Mouse (Mus musculus) stomach, postnatal 0 days (tissue): ENCODE measurements at regions not wholly inside any gene's neighbourhood (a gene's known extent, or its start where the extent isn't known, plus 50 kb on each side); places are given as distances from the start of the nearest gene placed in this dataset.

Experiments
- ATAC-seq: fragments of 200-750 bp; cut with Nextera tagmentation; 2 replicates; pipeline ENCODE4 v1.8.0; 2017; ENCODE audit not compliant: low FRiP score, low TSS enrichment
- DNase-seq: peaks from one replicate; pipeline ENCODE4 v3.0.0-alpha.2; 2016; ENCODE audit warnings: low spot score
- H3K27ac ChIP-seq: fragments of 300-500 bp; sonication (generic); replicated peaks from 2 replicates; pipeline ENCODE4 v1.5.1; 2014; ENCODE audit warnings: mild to moderate bottlenecking, control low read depth
- H3K27me3 ChIP-seq: fragments of 300-500 bp; sonication (generic); 2 replicates; pipeline ENCODE4 v1.6.1; 2014; ENCODE audit warnings: low read length; ENCODE audit not compliant: control insufficient read depth, insufficient read depth
- H3K36me3 ChIP-seq: fragments of 300-500 bp; sonication (generic); 2 replicates; pipeline ENCODE4 v1.6.1; 2014; ENCODE audit warnings: low read length, mixed read lengths; ENCODE audit not compliant: control insufficient read depth, insufficient read depth
- H3K4me1 ChIP-seq: fragments of 300-500 bp; sonication (generic); replicated peaks from 2 replicates; pipeline ENCODE4 v1.6.1; 2014; ENCODE audit warnings: antibody characterized with exemption; ENCODE audit not compliant: control insufficient read depth, insufficient read depth
- H3K4me2 ChIP-seq: fragments of 300-500 bp; sonication (generic); replicated peaks from 2 replicates; pipeline ENCODE4 v1.6.1; 2014; ENCODE audit warnings: low read depth, mild to moderate bottlenecking, control low read depth, moderate library complexity
- H3K4me3 ChIP-seq: fragments of 300-500 bp; sonication (generic); 2 replicates; pipeline ENCODE4 v1.5.1; 2014; ENCODE audit warnings: low read depth, low read length, control low read depth
- H3K9ac ChIP-seq: fragments of 300-500 bp; sonication (generic); 2 replicates; pipeline ENCODE4 v1.6.1; 2014; ENCODE audit warnings: mild to moderate bottlenecking, low read length, control low read depth, mixed read lengths
- H3K9me3 ChIP-seq: fragments of 300-500 bp; sonication (generic); 2 replicates; pipeline ENCODE4 v1.6.1; 2016; ENCODE audit warnings: low read length; ENCODE audit not compliant: control insufficient read depth
- CTCF ChIP-seq: IDR thresholded peaks from 2 replicates; pipeline ENCODE4 v1.5.1; 2016; ENCODE audit warnings: antibody characterized with exemption, low read depth, mild to moderate bottlenecking, moderate library complexity
- EP300 ChIP-seq: optimal IDR thresholded peaks from 2 replicates; pipeline ENCODE3; 2016; ENCODE audit warnings: antibody characterized with exemption
- WGBS: fragments of 180-500 bp; shearing (Covaris S2); extraction: QIAGEN DNeasy Blood & Tissue Kit; methylation state at CpG from one replicate; pipeline ENCODE4 v1.1.7; 2014; 5-methylcytosine and 5-hydroxymethylcytosine counted together

DNA sequence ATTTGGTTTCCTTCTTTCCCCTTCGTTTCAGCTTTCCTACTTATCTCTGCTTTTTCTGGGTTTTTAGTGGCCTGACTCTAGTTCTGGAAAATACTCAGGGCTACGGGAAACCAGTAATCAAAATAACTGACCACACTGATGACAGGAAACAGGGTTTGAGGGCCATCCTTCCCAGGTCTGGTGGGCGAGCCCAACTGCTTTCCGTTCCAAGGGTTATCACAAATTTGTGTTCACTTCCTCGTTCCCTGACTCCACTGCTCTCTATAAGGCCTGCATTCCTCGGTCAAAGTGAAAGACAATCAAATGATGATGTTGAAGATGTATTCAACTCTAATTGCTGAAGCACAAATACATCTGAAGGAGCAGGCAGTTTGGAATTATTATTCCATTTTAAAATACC is 305.1 kb upstream of the Trib2 start:
- Histone ChIP-seq H3K4me3 (no peak overlapping the region), H3K27ac (no peak overlapping the region), H3K4me2 (no peak overlapping the region), H3K9ac (no peak overlapping the region), H3K9me3 (no peaks in the 10 kb centered on the region), H3K36me3 (no peaks in the 10 kb centered on the region), H3K4me1 (no peaks in the 10 kb centered on the region), H3K27me3 (no peaks in the 10 kb centered on the region)
- ATAC-seq, result no peak
- DNase-seq, result no peak
- TF ChIP-seq EP300 (no peak), CTCF (no peak)
- 65% methylated on average over 6 of the region's 6 CpGs for WGBS

DNA sequence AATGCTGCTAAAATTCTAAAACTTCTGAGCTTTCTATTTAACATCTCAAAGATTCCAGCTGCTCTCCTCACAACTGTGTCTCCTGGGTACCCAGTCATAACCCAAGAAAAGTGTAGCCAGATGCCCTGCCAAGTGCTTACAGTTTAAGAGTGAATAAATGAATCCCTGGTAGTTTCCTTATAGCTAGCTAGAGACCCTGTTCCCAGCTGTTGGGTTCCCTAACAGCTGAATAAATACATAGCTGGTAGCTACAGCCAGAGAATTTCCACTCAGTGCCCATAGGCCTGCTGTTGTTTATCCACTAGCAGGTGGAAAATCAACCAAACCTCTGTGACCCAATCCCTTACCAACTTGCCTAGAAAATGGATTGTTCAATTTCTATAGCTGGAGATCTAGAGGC is 302.0 kb upstream of the Trib2 start:
- H3K27me3 ChIP-seq, result no peaks in the 10 kb centered on the region
- TF ChIP-seq CTCF (no peak), EP300 (no peak)
- no peak overlapping the region for H3K4me2 ChIP-seq
- H3K9ac ChIP-seq, result no peak overlapping the region
- ATAC-seq (no peak), DNase-seq (no peak)
- H3K9me3 ChIP-seq, result no peaks in the 10 kb centered on the region
- H3K4me3 ChIP-seq, result no peak overlapping the region
- no peaks in the 10 kb centered on the region for H3K4me1 ChIP-seq
- no peak overlapping the region for H3K27ac ChIP-seq
- H3K36me3 ChIP-seq, result no peaks in the 10 kb centered on the region

DNA sequence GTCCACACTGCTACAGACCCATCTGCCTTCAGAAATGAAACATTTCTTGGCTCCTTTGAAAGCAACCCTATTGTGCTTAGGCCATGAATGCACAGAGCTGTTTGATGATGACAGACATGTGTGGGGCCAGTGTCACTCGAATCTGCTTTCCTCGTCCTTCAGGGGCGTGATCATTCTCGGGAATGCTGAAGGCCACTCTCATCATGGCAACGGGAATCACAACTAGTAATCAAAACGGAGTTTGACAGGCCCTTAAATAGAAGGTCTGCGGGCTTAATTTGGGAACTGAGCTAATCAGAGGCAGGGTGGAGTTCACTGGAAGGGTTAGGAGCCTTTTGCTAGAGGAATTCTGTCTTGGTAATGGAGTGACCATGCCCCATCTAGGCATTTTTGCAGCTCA is 290.2 kb upstream of the Trib2 start:
- no peak overlapping the region for H3K9ac ChIP-seq
- H3K27me3 ChIP-seq, result no peaks in the 10 kb centered on the region
- DNase-seq (no peak), ATAC-seq (no peak)
- no peaks in the 10 kb centered on the region for H3K36me3 ChIP-seq
- no peak for TF ChIP-seq EP300
- TF ChIP-seq CTCF, result no peak
- no peak overlapping the region for H3K27ac ChIP-seq
- H3K9me3 ChIP-seq, result no peaks in the 10 kb centered on the region
- no peak overlapping the region for H3K4me2 ChIP-seq
- WGBS, result 68% methylated on average over 7 of the region's 7 CpGs
- no peaks in the 10 kb centered on the region for H3K4me1 ChIP-seq
- no peak overlapping the region for H3K4me3 ChIP-seq

GRCm38 (mm10) chr12:16098840-16099239 is 282.1 kb upstream of the Trib2 start:
- H3K27ac ChIP-seq, result no peak overlapping the region
- no peak overlapping the region for H3K4me3 ChIP-seq
- H3K27me3 ChIP-seq, result no peaks in the 10 kb centered on the region
- H3K9me3 ChIP-seq, result no peaks in the 10 kb centered on the region
- DNase-seq, result no peak
- no peak for TF ChIP-seq EP300
- no peak for TF ChIP-seq CTCF
- no peak overlapping the region for H3K4me2 ChIP-seq
- no peaks in the 10 kb centered on the region for H3K36me3 ChIP-seq
- no peak for ATAC-seq
- 78% methylated on average over 7 of the region's 7 CpGs for WGBS
- H3K4me1 ChIP-seq, result no peaks in the 10 kb centered on the region
- no peak overlapping the region for H3K9ac ChIP-seq

DNA sequence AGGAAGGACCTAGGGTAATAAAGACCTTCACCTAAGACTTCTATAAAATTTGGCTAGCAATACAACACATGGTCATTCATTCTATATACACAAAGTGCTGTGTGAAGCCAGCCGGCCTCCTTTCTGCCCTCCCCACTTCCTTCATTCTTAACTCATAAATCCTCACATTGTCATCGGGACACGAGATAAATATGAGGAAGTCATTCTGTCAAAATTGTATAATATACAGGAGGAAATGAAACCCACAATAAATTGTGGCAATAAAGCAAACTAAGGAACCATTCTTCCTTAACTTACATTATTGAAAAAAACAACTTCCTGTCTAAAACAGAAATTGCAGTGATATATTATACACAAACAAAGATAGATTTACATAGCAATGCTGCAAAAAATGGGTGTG is 275.9 kb upstream of the Trib2 start:
- Histone ChIP-seq H3K27me3 (no peaks in the 10 kb centered on the region), H3K27ac (no peak overlapping the region), H3K9me3 (no peaks in the 10 kb centered on the region), H3K4me2 (no peak overlapping the region), H3K4me3 (no peak overlapping the region), H3K9ac (no peak overlapping the region), H3K36me3 (no peaks in the 10 kb centered on the region), H3K4me1 (no peaks in the 10 kb centered on the region)
- no peak for ATAC-seq
- DNase-seq, result no peak
- 25% methylated on average over 3 of the region's 3 CpGs for WGBS
- TF ChIP-seq CTCF (no peak), EP300 (no peak)

DNA sequence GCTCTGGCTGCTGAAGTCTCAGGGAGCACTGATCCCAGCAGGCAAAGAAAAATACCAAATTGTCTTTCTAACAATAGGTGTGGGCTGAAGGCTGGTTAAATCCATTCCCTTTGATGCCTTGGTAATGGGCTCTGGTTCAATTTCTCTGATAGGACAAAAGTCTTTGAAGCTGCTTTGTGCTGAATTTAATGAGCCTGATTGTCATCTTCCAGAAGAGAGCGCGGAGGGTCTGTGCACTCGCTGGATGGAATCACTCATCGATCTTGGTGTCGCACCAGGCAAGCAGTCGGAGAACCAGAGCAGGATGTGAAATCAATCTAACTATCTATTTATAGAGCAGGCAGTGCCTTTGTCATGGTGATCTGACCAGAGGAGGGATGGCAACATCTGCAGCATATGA is 274.6 kb upstream of the Trib2 start:
- no peaks in the 10 kb centered on the region for H3K4me1 ChIP-seq
- no peaks in the 10 kb centered on the region for H3K27me3 ChIP-seq
- H3K9ac ChIP-seq, result no peak overlapping the region
- DNase-seq (no peak), ATAC-seq (no peak)
- no peaks in the 10 kb centered on the region for H3K9me3 ChIP-seq
- H3K27ac ChIP-seq, result no peak overlapping the region
- H3K36me3 ChIP-seq, result no peaks in the 10 kb centered on the region
- 49% methylated on average over 6 of the region's 6 CpGs for WGBS
- TF ChIP-seq EP300, result no peak
- TF ChIP-seq CTCF, result no peak
- no peak overlapping the region for H3K4me2 ChIP-seq
- H3K4me3 ChIP-seq, result no peak overlapping the region

GRCm38 (mm10) chr12:16083176-16083575 is 266.5 kb upstream of the Trib2 start:
- Histone ChIP-seq H3K27me3 (no peaks in the 10 kb centered on the region), H3K4me3 (no peak overlapping the region), H3K27ac (no peak overlapping the region), H3K9me3 (no peaks in the 10 kb centered on the region), H3K4me2 (no peak overlapping the region), H3K9ac (no peak overlapping the region), H3K4me1 (no peaks in the 10 kb centered on the region), H3K36me3 (no peaks in the 10 kb centered on the region)
- ATAC-seq (no peak), DNase-seq (no peak)
- no peak for TF ChIP-seq CTCF
- WGBS, result 69% methylated on average over 1 of the region's 1 CpGs
